Mouse (Mus musculus): ENCODE results near the gene Man1c1.

DNA sequence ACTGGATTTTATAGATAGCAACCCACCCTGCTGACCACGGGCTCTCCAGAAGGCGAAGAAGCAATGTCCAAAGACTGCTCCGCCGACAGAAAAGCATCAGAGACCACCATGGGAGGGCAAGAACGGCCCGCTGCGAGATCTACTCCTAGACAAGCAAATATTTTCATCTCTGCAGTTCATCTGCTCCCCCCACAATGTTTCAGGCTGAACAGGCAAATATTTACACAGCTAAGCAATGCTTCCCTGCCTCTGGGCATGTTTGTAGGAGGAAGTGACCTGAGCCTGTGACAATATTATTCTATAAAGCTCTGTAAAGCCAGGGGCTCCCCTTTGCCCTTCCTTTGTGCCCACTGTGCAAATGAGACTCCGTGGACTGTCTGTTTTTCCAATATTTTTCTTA is 20.2 kb downstream of the Man1c1 start:
- TF ChIP-seq CTCF (IDR thresholded peaks at IDR 0.05; ENCODE audit: low read depth, low read length) (no peak), GATA2 (IDR thresholded peaks at IDR 0.05; ENCODE audit: borderline replicate concordance, low read depth, low read length) (no peak), GATA1 (IDR thresholded peaks at IDR 0.05; ENCODE audit: borderline replicate concordance, low read length) (no peak), TAL1 (conservative IDR thresholded peaks at IDR 0.05; ENCODE audit: low read depth, low read length) (no peak), POLR2AphosphoS5 (IDR thresholded peaks at IDR 0.05; ENCODE audit: insufficient replicate concordance, low read depth, low read length) (no peak)

Data from G1E (cell line).